Mouse (Mus musculus): ENCODE results near the gene Arhgef17.

GRCm38 (mm10) chr7:100894833-100895226 lies 37.1 kb downstream of the Arhgef17 start:
- TF ChIP-seq CTCF (IDR thresholded peaks at IDR 0.05; ENCODE audit: insufficient read depth, low read depth, low read length) (no peak), POLR2A (IDR thresholded peaks at IDR 0.05; ENCODE audit: insufficient read depth, low read depth, low read length) (no peak)

Measured in olfactory bulb, adult 2 months (tissue).